Mouse (Mus musculus): ENCODE results near the gene Tuba3a. TPM values are rescaled to one million over a fixed set of nuclear protein-coding genes. Genes with fewer than 3 reads are reported as not detected.

Tuba3a gene
- total RNA-seq, 2 experiments from 2014 or later, result not detected

DNA sequence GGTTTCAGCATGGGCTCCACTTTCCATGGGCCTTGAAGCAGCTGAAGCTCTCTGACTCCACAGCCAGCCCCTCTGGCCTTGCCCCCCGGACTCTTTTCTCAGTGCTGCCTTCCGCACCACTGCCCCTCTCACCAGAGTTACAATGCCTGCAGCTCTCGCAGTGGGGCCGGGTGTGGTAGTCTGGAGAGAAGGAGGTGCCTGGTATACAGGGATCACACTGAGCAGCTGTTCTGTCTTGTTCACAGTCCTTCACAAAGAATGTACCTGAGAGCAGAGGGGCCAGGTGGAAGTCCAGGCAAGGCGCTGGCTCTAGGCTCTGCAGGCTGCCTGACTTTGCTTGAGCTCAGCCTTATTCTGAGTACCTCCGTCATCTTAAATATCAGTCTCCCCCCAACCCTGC is 49.5 kb downstream of the Tuba3a start:
- no peak for ATAC-seq (replicated peaks; ENCODE audit: low FRiP score, poor library complexity, severe bottlenecking)

DNA sequence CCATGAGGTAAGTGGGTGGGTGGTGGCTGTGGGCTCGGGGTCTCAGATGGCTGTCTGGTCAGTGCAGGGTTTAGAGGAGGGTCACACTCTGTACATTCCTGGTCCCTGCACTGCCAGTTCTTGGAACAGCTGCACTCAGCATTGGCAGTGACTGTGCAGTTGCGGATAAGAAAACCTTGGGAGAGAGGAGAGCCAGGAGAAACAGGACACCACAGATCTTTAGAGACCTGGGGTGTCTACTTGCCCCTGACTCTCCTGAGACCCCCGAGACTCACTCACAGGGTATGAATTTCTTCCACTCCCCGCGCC is 51.4 kb downstream of the Tuba3a start:
- no peak for ATAC-seq (replicated peaks; ENCODE audit: low FRiP score, poor library complexity, severe bottlenecking)

DNA sequence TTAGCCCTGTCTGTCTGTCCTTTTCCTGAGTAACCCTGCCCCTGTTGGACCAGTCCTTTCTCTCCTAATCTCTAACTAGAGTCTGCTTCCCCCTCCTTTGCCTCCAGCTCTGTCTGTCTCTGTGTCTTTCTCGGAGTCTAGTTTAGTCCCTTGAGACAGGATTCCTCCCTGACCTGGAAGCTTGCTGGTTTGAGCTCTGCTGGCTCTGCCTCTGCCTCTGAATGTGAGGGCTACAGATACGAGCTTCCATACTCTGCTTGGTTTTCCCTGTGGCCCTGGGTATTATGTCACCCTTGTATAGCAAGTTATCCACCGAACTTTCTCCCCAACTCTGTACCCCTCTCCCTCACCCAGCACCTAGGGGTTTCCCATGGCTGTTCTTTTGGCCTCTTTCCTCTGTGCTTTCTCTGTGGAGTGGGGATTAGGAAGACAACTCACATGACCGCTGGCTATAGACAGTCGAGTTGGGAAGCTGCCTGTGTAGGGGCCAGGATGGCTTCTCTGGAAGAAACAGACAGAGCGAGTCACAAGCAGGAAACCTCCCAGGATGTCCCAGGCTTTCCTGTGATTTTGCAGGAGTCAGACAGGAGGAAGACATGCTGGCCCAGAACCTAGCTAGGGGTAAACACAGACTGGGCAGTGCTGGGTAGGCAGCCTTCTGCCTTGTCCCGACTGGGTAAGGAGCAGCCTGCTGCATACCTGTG is 51.9 kb downstream of the Tuba3a start:
- no peak for ATAC-seq (replicated peaks; ENCODE audit: low FRiP score, poor library complexity, severe bottlenecking)

DNA sequence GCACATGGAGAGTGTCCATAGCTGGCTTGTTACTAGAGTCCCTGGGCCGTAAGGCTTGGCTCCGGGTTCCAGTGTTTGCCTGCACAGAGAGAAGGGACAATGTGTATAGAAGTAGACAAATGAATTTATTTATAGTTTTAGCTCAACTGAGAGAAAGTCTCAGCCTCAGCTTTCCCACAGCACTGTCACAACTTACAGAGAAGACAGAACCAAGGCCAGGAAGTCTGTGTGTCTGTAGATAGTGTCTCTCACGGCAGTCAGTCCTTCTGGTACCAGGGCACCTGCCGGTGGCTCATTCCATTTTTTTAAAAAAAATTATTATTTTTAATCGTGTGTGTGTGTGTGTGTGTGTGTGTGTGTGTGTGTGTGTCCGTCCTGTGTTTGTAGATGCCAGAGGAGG is 53.3 kb downstream of the Tuba3a start:
- no peak for ATAC-seq (replicated peaks; ENCODE audit: low FRiP score, poor library complexity, severe bottlenecking)

DNA sequence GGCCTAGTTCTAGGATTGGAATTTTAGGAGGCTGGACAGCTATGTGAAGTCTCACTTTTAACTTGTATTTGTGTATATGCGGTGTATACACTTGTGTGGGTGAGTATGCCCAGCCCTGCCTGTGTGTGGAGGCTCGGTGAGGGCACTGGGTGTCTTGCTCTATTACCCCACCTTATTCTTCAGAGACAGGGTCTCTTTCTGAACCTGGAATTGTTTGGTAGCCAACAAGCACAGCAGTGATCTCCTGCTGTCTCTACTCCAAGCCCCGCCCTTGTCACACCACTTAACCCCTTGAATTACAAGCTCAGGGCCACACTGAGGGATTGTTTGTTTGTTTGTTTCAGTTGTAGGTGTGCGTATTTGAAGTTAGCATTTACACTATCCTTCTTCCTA is 53.8 kb downstream of the Tuba3a start:
- ATAC-seq (replicated peaks; ENCODE audit: low FRiP score, poor library complexity, severe bottlenecking), result peak; percentile 43

DNA sequence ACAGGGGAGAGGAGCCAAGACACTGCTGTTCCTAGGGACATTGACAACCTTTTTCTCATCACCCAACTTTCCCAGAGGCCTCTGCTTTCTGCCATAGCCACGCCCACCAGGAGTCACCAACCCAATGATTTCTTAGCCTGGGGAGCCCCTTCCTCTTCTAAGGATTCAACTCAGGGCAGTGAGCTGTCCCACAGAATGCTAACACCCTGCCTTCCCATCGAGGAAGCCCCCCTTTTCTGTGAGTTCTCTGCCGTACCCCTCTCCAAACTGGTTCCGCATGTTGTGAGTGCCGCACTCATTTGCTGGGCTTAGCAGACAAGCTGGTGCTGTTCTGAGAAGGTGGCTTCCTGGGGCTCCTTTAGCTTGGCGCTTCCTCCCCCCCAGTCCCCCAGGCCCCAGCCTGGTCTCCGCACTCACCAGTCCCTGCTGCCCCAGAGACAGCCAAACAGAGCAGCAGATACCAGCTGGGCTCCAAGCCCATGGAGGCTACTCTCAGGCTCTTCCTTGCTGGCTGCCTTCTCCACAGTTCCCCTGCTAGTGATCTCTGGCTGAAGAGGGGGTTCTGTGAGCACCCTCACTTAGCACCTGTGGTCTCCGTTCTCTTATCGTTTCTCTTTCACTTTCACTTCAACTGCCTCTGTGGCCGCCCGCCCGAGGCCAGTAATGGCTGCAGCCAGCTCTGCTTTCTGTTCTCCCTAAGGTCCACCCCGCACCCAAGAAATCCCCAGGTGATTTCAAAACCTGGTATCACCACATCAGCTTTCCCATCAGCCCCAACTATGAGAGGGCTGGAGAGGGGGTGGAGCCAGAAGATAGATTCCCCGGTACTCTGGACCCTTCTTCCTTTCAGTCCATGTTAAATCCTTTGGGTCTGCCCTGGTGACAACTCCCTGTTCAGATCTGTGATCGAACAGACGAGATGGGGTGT is 54.5 kb downstream of the Tuba3a start, which contains the start of gene Tapbpl:
Gene Tapbpl, minus strand, starts transcription at position 744 of the 928 bp plus-strand sequence.
- peak; percentile 67 for ATAC-seq (replicated peaks; ENCODE audit: low FRiP score, poor library complexity, severe bottlenecking)

DNA sequence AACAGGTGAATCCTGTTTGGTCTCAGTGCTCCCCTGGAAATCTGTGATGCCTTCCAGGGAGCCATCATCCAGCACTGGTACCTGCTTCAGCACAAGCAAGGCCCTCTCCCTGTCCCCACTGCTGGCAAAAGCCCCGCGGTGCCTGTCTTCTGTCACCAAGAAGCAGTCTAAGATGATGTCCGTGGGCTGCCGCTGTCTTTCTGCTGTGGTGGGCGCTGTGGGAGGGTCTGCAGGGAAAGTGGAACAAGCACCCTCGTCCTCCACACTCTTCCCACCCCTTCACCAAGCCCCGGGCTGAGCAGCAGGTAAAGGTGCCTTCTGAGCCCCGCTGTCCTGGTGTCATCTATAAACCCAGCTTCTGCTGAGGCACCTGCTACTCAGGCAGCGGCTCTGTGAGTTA is 55.3 kb downstream of the Tuba3a start:
- no peak for ATAC-seq (replicated peaks; ENCODE audit: low FRiP score, poor library complexity, severe bottlenecking)

Other genes with a start within 250 kb of the Tuba3a start
- 5.0 and 5.4 TPM in 2 replicates for gene Ing4, start 246.3 kb downstream of the Tuba3a start, total RNA-seq (2015; ENCODE audit: low replicate concordance)
- 59.6 and 60.0 TPM in 2 replicates for gene Ing4, start 246.3 kb downstream of the Tuba3a start, total RNA-seq (2017; ENCODE audit: low replicate concordance)
- gene Acrbp, start 236.4 kb downstream of the Tuba3a start, total RNA-seq (2015; ENCODE audit: low replicate concordance), result 4.3 and 9.6 TPM in 2 replicates
- 0.68 and 9.4 TPM in 2 replicates for gene Acrbp, start 236.4 kb downstream of the Tuba3a start, total RNA-seq (2017; ENCODE audit: low replicate concordance)
- gene Lpar5, start 218.1 kb downstream of the Tuba3a start, total RNA-seq (2015; ENCODE audit: low replicate concordance), result 3.6 and 10.9 TPM in 2 replicates
- not detected in 2 replicates for gene Lpar5, start 218.1 kb downstream of the Tuba3a start, total RNA-seq (2017; ENCODE audit: low replicate concordance)
- 49.0 and 64.2 TPM in 2 replicates for gene Chd4, start 190.1 kb downstream of the Tuba3a start, total RNA-seq (2015; ENCODE audit: low replicate concordance)
- gene Chd4, start 190.1 kb downstream of the Tuba3a start, total RNA-seq (2017; ENCODE audit: low replicate concordance), result 176 and 220 TPM in 2 replicates
- gene Nop2, start 154.1 kb downstream of the Tuba3a start, total RNA-seq (2015; ENCODE audit: low replicate concordance), result 6.7 and 17.3 TPM in 2 replicates
- 5.7 and 8.9 TPM in 2 replicates for gene Nop2, start 154.1 kb downstream of the Tuba3a start, total RNA-seq (2017; ENCODE audit: low replicate concordance)
- gene Iffo1, start 140.8 kb downstream of the Tuba3a start, total RNA-seq (2015; ENCODE audit: low replicate concordance), result 5.9 and 11.5 TPM in 2 replicates
- gene Iffo1, start 140.8 kb downstream of the Tuba3a start, total RNA-seq (2017; ENCODE audit: low replicate concordance), result 9.7 and 15.7 TPM in 2 replicates
- gene Gapdh, start 119.6 kb downstream of the Tuba3a start, total RNA-seq (2015; ENCODE audit: low replicate concordance), result 683 and 752 TPM in 2 replicates
- 153 and 228 TPM in 2 replicates for gene Gapdh, start 119.6 kb downstream of the Tuba3a start, total RNA-seq (2017; ENCODE audit: low replicate concordance)
- 953 and 1,019 TPM in 2 replicates for gene Ncapd2, start 94.3 kb downstream of the Tuba3a start, total RNA-seq (2015; ENCODE audit: low replicate concordance)
- gene Ncapd2, start 94.3 kb downstream of the Tuba3a start, total RNA-seq (2017; ENCODE audit: low replicate concordance), result 924 and 1,011 TPM in 2 replicates
- 63.3 and 85.8 TPM in 2 replicates for gene Mrpl51, start 94.2 kb downstream of the Tuba3a start, total RNA-seq (2015; ENCODE audit: low replicate concordance)
- gene Mrpl51, start 94.2 kb downstream of the Tuba3a start, total RNA-seq (2017; ENCODE audit: low replicate concordance), result 64.1 and 65.3 TPM in 2 replicates
- 4.7 and 6.7 TPM in 2 replicates for gene Vamp1, start 70.5 kb downstream of the Tuba3a start, total RNA-seq (2015; ENCODE audit: low replicate concordance)
- gene Vamp1, start 70.5 kb downstream of the Tuba3a start, total RNA-seq (2017; ENCODE audit: low replicate concordance), result 2.0 and 10.0 TPM in 2 replicates
- 0.84 and 1.8 TPM in 2 replicates for gene Tapbpl, start 54.2 kb downstream of the Tuba3a start, total RNA-seq (2015; ENCODE audit: low replicate concordance)
- 6.7 and 6.8 TPM in 2 replicates for gene Tapbpl, start 54.2 kb downstream of the Tuba3a start, total RNA-seq (2017; ENCODE audit: low replicate concordance)
- 5.0 and 7.5 TPM in 2 replicates for gene Cd27, start 49.0 kb downstream of the Tuba3a start, total RNA-seq (2015; ENCODE audit: low replicate concordance)
- 0.51 and 1.2 TPM in 2 replicates for gene Cd27, start 49.0 kb downstream of the Tuba3a start, total RNA-seq (2017; ENCODE audit: low replicate concordance)
- 0.84 and 5.0 TPM in 2 replicates for gene Ltbr, start 27.8 kb upstream of the Tuba3a start, total RNA-seq (2015; ENCODE audit: low replicate concordance)
- 2.8 and 3.5 TPM in 2 replicates for gene Ltbr, start 27.8 kb upstream of the Tuba3a start, total RNA-seq (2017; ENCODE audit: low replicate concordance)
- gene Scnn1a, start 34.6 kb upstream of the Tuba3a start, total RNA-seq (2015; ENCODE audit: low replicate concordance), result 2.9 and 7.6 TPM in 2 replicates
- not detected in 2 replicates for gene Scnn1a, start 34.6 kb upstream of the Tuba3a start, total RNA-seq (2017; ENCODE audit: low replicate concordance)
- gene Tnfrsf1a, start 63.3 kb upstream of the Tuba3a start, total RNA-seq (2015; ENCODE audit: low replicate concordance), result 8.3 and 11.7 TPM in 2 replicates
- gene Tnfrsf1a, start 63.3 kb upstream of the Tuba3a start, total RNA-seq (2017; ENCODE audit: low replicate concordance), result 2.3 and 20.7 TPM in 2 replicates
- gene Plekhg6, start 94.8 kb upstream of the Tuba3a start, total RNA-seq (2015; ENCODE audit: low replicate concordance), result not detected in 2 replicates
- not detected in 2 replicates for gene Plekhg6, start 94.8 kb upstream of the Tuba3a start, total RNA-seq (2017; ENCODE audit: low replicate concordance)
- gene Cd9, start 208.7 kb upstream of the Tuba3a start, total RNA-seq (2015; ENCODE audit: low replicate concordance), result 27.4 and 41.1 TPM in 2 replicates
- gene Cd9, start 208.7 kb upstream of the Tuba3a start, total RNA-seq (2017; ENCODE audit: low replicate concordance), result 8.1 and 10.1 TPM in 2 replicates

Data from erythroid progenitor cell, adult 5-6 weeks (primary cell).